Mouse (Mus musculus) midbrain, postnatal 0 days (tissue): ENCODE data around the gene Gm10322. TPM values are rescaled to one million over a fixed set of nuclear protein-coding genes. Genes with fewer than 3 reads are reported as not detected.

Source experiments
- ATAC-seq: fragments of 200-750 bp; cut with Nextera tagmentation; 2 replicates; pipeline ENCODE4 v1.8.0; 2017; ENCODE audit warnings: moderate number of reproducible peaks, mild to moderate bottlenecking, moderate TSS enrichment, moderate library complexity; ENCODE audit not compliant: low FRiP score
- DNase-seq: peaks from one replicate; pipeline ENCODE4 v3.0.0-alpha.2; 2015; ENCODE audit warnings: low spot score
- H3K27ac ChIP-seq: fragments of 300-500 bp; sonication (generic); 2 replicates; pipeline ENCODE4 v1.5.1; 2014; ENCODE audit warnings: low read depth, mild to moderate bottlenecking, low read length, mixed read lengths
- H3K27me3 ChIP-seq: fragments of 300-500 bp; sonication (generic); 2 replicates; pipeline ENCODE4 v1.6.1; 2014; ENCODE audit warnings: low read length, control low read depth, mixed read lengths; ENCODE audit not compliant: insufficient read depth
- H3K36me3 ChIP-seq: fragments of 300-500 bp; sonication (generic); 2 replicates; pipeline ENCODE4 v1.6.1; 2014; ENCODE audit warnings: low read length, control low read depth, mixed read lengths; ENCODE audit not compliant: insufficient read depth
- H3K4me1 ChIP-seq: fragments of 300-500 bp; sonication (generic); 2 replicates; pipeline ENCODE4 v1.6.1; 2014; ENCODE audit warnings: mild to moderate bottlenecking, control low read depth, antibody characterized with exemption, low read length, mixed read lengths; ENCODE audit not compliant: insufficient read depth
- H3K4me2 ChIP-seq: fragments of 300-500 bp; sonication (generic); 2 replicates; pipeline ENCODE4 v1.6.1; 2014; ENCODE audit warnings: low read depth, mild to moderate bottlenecking, low read length, mixed read lengths; ENCODE audit not compliant: poor library complexity, severe bottlenecking
- H3K4me3 ChIP-seq: fragments of 300-500 bp; sonication (generic); 2 replicates; pipeline ENCODE4 v1.5.1; 2014; ENCODE audit warnings: low read depth, mild to moderate bottlenecking, low read length, moderate library complexity
- H3K9ac ChIP-seq: fragments of 300-500 bp; sonication (generic); replicated peaks from 2 replicates; pipeline ENCODE4 v1.6.1; 2014; ENCODE audit warnings: mild to moderate bottlenecking, low read length, moderate library complexity, mixed read lengths; ENCODE audit not compliant: poor library complexity, severe bottlenecking
- H3K9me3 ChIP-seq: fragments of 300-500 bp; sonication (generic); 2 replicates; pipeline ENCODE4 v1.6.1; 2016; ENCODE audit warnings: low read length, control low read depth
- CTCF ChIP-seq: IDR thresholded peaks from 2 replicates; pipeline ENCODE4 v1.5.1; 2016; ENCODE audit warnings: antibody characterized with exemption, mild to moderate bottlenecking
- WGBS: fragments of 180-500 bp; shearing (Covaris S2); extraction: QIAGEN DNeasy Blood & Tissue Kit; methylation state at CpG from one replicate; pipeline ENCODE4 v1.1.7; 2014; 5-methylcytosine and 5-hydroxymethylcytosine counted together
- polyA plus RNA-seq: library from polyadenylated mRNA; unstranded; fragments of >200 nt; fragmentation: Nextera tagmentation; extraction: Ambion mirVana; gene quantifications from 2 replicates; pipeline ENCODE4 v1.2.1, GENCODE M21; 2015
- total RNA-seq: library from RNA; depleted of rRNA; stranded (reverse); fragments of >200 nt; gene quantifications from 2 replicates; pipeline ENCODE4 v1.2.3, GENCODE M21; 2014; rRNA removed

Gene Gm10322
- total and polyA plus RNA-seq, 2 experiments from 2014 or later: not detected

DNA sequence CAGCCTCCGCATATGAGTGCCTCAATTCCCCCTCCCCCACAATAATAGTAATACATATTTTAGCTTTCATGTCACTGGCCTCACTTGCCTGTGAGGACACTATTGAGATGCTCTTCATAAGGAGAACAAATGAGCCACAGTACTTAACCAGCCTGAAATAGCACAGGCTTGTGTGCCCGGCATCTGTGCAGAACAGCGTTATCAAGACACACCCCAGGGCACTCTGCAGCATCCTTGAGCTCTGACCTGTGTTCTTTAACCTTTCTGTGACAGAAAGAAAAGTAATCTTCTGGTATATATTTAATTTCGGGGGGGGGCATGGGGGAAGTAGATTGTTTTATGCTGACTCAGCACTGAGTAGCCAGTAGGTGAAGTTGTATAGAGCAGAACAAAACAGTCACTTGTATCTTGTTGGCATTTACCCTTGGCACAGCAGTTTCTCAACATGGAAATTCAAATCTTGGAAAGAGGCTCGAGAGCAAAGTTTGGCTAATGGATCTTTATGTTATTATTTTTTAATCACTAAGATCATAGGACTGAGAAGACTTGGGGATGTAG, 31.0 kb downstream of the Gm10322 start:
- TF ChIP-seq CTCF: no peak
- no peak overlapping the region for H3K4me2 ChIP-seq
- H3K9me3 ChIP-seq: no peaks in the 10 kb centered on the region
- H3K36me3 ChIP-seq: no peaks in the 10 kb centered on the region
- H3K27me3 ChIP-seq: no peaks in the 10 kb centered on the region
- DNase-seq: no peak
- no peak for ATAC-seq
- no peak overlapping the region for H3K27ac ChIP-seq
- H3K9ac ChIP-seq: no peak overlapping the region
- H3K4me3 ChIP-seq: no peak overlapping the region
- H3K4me1 ChIP-seq: no peaks in the 10 kb centered on the region
- 84% methylated on average over 5 of the region's 5 CpGs for WGBS

DNA sequence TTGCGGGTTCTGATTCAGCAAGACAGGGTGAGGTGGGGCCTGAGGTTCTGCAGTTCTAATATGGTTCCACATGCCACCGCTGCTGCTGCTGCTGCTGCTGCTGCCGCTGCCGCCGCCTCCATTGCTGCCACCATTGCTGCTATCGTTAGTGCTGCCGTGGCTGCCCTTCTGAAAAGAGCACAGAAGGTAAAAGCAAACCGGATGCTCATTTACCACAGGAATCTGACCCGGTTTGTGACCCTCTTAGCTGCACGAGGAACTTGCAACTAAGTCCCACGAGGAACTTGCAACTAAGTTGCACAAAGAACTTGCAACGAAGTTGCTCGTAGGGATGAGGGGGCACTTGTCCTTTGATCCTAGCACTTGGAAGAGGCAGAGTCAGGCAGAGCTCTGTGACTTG, 40.9 kb downstream of the Gm10322 start:
- Histone ChIP-seq H3K27me3 (no peaks in the 10 kb centered on the region), H3K27ac (no peak overlapping the region), H3K4me1 (no peaks in the 10 kb centered on the region), H3K9ac (no peak overlapping the region), H3K4me2 (no peak overlapping the region), H3K4me3 (no peak overlapping the region), H3K9me3 (no peaks in the 10 kb centered on the region), H3K36me3 (no peaks in the 10 kb centered on the region)
- DNase-seq (no peak), ATAC-seq (no peak)
- WGBS: 84% methylated on average over 13 of the region's 13 CpGs
- TF ChIP-seq CTCF: no peak

DNA sequence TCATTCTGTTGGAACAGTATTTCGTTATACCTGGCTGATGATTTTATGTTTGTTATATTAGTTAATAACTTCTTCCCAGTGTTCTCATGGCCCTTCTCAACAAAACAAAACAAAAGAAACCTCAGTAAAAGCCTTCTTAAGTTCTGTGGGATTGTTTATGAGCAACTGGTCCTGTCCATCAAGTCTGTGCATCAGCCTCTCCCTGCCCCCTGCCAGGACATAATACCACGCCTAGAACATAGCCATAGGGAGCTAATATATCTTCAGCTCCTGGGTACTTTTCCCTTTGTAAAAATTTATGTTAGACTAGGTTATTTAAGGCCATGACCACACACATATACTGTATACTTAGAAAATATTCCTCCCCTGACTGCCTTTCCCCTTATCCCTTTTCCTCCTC, 48.9 kb downstream of the Gm10322 start:
- 75% methylated on average over 2 of the region's 2 CpGs for WGBS
- Histone ChIP-seq H3K4me2 (no peak overlapping the region), H3K4me3 (no peak overlapping the region), H3K9me3 (no peaks in the 10 kb centered on the region), H3K4me1 (no peaks in the 10 kb centered on the region), H3K36me3 (no peaks in the 10 kb centered on the region), H3K9ac (no peak overlapping the region), H3K27ac (no peak overlapping the region), H3K27me3 (no peaks in the 10 kb centered on the region)
- DNase-seq (no peak), ATAC-seq (no peak)
- no peak for TF ChIP-seq CTCF

DNA sequence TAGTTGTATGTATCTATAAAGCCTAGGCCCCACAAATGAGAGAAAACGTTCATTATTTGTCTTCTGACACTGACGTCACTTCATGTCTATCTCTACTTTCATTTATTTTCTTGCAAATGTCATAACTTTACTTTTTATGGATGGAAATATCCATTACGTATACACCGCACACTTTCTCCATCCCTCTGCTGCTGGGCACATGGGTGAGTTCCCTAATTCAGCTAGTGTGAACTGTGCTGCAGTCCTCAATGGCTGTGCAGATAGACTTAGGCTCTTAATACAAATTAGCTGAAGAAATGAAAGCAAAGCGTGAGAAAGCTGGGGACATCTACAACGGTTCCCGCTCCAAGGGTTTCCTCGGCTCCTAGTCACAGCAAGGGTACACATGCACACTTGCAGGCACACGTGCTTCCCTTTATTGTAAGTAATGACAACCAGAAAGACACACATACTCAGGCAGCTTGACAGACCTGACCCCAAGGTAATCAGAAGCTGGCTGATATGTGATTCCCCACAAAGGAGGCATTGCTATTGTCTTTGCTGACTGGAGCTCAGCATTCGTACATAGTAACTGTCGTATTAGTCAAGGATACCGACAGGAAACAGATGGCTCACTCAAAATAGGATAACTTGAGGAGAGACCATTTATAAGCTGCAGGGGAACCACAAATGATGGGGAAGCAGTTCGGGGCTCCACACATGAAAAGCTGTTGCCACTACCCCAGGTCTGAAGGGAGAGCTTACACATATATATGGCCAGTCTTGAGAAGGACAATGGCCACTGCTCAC, 49.8 kb downstream of the Gm10322 start:
- 77% methylated on average over 13 of the region's 13 CpGs for WGBS
- no peak overlapping the region for H3K9ac ChIP-seq
- no peaks in the 10 kb centered on the region for H3K27me3 ChIP-seq
- no peak for ATAC-seq
- H3K27ac ChIP-seq: no peak overlapping the region
- no peak for DNase-seq
- no peak overlapping the region for H3K4me2 ChIP-seq
- TF ChIP-seq CTCF: no peak
- no peaks in the 10 kb centered on the region for H3K9me3 ChIP-seq
- H3K4me3 ChIP-seq: no peak overlapping the region
- H3K4me1 ChIP-seq: no peaks in the 10 kb centered on the region
- H3K36me3 ChIP-seq: no peaks in the 10 kb centered on the region

Other genes starting within 250 kb of the Gm10322 start
- gene Gm10273, start 220.4 kb upstream of the Gm10322 start, total RNA-seq: 4.3 and 6.9 TPM in 2 replicates
- gene Gm10273, start 220.4 kb upstream of the Gm10322 start, polyA plus RNA-seq: 5.9 and 7.7 TPM in 2 replicates
- gene Pla2g12b, start 212.4 kb upstream of the Gm10322 start, total RNA-seq: not detected in 2 replicates
- gene Pla2g12b, start 212.4 kb upstream of the Gm10322 start, polyA plus RNA-seq: not detected in 2 replicates
- gene Oit3, start 174.3 kb upstream of the Gm10322 start, total RNA-seq: 0.11 TPM in 1 of 2 replicates, not detected in the other
- 0.05 TPM in 1 of 2 replicates, not detected in the other for gene Oit3, start 174.3 kb upstream of the Gm10322 start, polyA plus RNA-seq
- gene Mcu, start 629 bp downstream of the Gm10322 start, total RNA-seq: 39.4 and 39.7 TPM in 2 replicates
- 45.8 and 46.1 TPM in 2 replicates for gene Mcu, start 629 bp downstream of the Gm10322 start, polyA plus RNA-seq
- 69.7 and 70.9 TPM in 2 replicates for gene Micu1, start 86.4 kb downstream of the Gm10322 start, total RNA-seq
- 61.1 and 64.2 TPM in 2 replicates for gene Micu1, start 86.4 kb downstream of the Gm10322 start, polyA plus RNA-seq